Mouse (Mus musculus): ENCODE measurements at regions not wholly inside any gene's neighbourhood (a gene's known extent, or its start where the extent isn't known, plus 50 kb on each side); places are given as distances from the start of the nearest gene placed in this dataset.

DNA sequence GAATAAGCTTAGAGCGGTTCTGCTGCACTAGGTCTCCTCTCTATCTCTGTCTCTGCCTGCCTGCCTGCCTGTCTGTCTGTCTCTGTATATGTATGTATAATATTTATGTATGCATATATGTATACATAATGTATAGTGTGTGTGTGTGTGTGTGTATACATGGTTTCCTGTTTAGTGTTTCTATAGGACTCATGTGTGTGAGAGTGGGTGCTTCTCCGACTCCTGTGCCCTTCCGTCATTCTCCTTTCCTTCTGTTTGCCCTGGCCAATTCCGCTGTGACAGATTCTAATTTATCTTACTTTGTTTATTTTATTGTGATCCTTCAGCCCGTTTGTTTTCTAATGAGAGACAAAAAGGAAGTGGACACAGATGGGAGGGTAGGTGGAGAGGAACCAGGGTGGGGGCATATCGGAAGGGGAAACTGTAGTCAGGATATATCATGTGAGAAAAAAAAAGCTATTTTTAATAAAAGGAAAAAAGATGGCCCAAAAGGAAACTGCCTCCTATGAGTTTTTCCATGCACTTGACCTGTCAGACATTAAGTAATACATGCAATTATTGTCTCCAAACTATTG, 85.0 kb upstream of the Ednrb start:
- WGBS = 48% methylated on average over 6 of the region's 6 CpGs
- no peak for TF ChIP-seq CTCF (IDR thresholded peaks at IDR 0.05; ENCODE audit: insufficient read depth, low read length)
- TF ChIP-seq POLR2A (IDR thresholded peaks at IDR 0.05; ENCODE audit: borderline replicate concordance, extremely low read depth, low read depth, low read length) = no peak
- no peak for DNase-seq

DNA sequence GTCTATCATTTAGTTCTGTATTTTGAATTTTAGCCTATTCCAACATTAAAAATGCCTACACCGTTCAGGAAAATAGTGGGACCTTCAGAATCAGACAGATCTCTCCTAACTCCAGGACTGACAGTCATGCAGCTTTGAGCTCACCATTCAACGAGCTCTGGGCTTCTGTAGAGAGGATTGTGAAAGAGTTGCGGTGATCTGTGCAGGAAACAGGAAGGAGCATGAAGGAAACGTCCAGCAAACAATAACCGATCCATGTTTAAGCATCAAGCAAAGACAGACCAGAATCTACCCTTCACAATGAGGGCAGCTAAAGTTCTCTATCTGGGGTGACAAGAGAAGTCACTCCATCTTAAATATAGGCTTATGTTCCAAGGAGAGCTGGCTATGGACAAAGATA, 76.0 kb upstream of the Ednrb start:
- H3K4me3 ChIP-seq (replicated peaks; ENCODE audit: extremely low read depth, low read depth, low read length) = no peak overlapping the region
- no peak for TF ChIP-seq POLR2A (IDR thresholded peaks at IDR 0.05; ENCODE audit: borderline replicate concordance, extremely low read depth, low read depth, low read length)
- no peak for TF ChIP-seq CTCF (IDR thresholded peaks at IDR 0.05; ENCODE audit: insufficient read depth, low read length)
- WGBS = 34% methylated on average over 5 of the region's 5 CpGs
- no peak for DNase-seq
- no peaks in the 10 kb centered on the region for H3K4me1 ChIP-seq (ENCODE audit: control insufficient read depth, insufficient read depth, low read length)

More for the DNA sequence above, 85.0 kb upstream of the Ednrb start:
- no peaks in the 10 kb centered on the region for H3K4me1 ChIP-seq (ENCODE audit: control insufficient read depth, insufficient read depth, low read length)
- H3K4me3 ChIP-seq (replicated peaks; ENCODE audit: extremely low read depth, low read depth, low read length) = no peak overlapping the region

DNA sequence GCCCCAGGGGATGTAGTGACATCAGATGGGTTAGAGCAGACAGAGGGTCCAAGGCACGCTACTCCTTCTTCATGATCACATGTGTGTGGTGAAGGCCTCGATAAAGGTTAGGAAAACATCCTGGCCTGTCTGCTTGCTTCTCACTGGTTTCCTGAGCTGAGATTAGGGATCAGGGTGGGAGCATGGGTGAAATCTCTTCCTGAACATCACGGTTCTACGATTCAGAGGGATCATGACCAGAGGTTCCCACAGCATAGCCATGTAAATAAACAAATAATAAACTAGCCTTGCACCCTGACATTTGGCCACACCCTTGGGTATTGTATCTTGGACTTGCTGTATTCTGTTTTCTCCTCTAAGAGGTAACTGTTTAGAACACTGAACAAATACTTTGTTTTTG, 75.2 kb upstream of the Ednrb start:
- Histone ChIP-seq H3K4me1 (ENCODE audit: control insufficient read depth, insufficient read depth, low read length) (no peaks in the 10 kb centered on the region), H3K4me3 (replicated peaks; ENCODE audit: extremely low read depth, low read depth, low read length) (no peak overlapping the region)
- TF ChIP-seq CTCF (IDR thresholded peaks at IDR 0.05; ENCODE audit: insufficient read depth, low read length) (no peak), POLR2A (IDR thresholded peaks at IDR 0.05; ENCODE audit: borderline replicate concordance, extremely low read depth, low read depth, low read length) (no peak)
- no peak for DNase-seq
- WGBS = 59% methylated on average over 4 of the region's 4 CpGs

DNA sequence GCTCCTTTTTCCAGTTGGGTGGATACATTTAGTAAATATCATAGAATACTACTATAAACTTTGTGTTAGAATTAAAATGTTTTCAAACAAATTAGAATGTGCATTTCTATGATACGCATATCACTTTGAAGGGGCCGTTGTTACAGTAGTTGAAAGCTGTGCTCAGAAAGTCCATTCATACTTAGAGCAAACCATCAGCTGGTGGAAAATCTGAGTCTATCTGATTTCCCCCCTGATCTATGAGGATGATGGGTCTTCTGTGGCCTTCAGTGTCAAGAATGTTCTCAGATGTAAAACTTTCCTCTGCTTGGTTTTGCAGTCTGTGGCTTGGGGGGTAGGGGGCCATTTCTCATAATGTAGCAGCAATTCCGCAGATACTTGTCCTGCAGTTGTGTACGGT, 69.3 kb upstream of the Ednrb start:
- 88% methylated on average over 4 of the region's 4 CpGs for WGBS
- H3K4me1 ChIP-seq (ENCODE audit: control insufficient read depth, insufficient read depth, low read length) = no peaks in the 10 kb centered on the region
- H3K4me3 ChIP-seq (replicated peaks; ENCODE audit: extremely low read depth, low read depth, low read length) = no peak overlapping the region
- TF ChIP-seq POLR2A (IDR thresholded peaks at IDR 0.05; ENCODE audit: borderline replicate concordance, extremely low read depth, low read depth, low read length) (no peak), CTCF (IDR thresholded peaks at IDR 0.05; ENCODE audit: insufficient read depth, low read length) (no peak)
- DNase-seq = no peak

DNA sequence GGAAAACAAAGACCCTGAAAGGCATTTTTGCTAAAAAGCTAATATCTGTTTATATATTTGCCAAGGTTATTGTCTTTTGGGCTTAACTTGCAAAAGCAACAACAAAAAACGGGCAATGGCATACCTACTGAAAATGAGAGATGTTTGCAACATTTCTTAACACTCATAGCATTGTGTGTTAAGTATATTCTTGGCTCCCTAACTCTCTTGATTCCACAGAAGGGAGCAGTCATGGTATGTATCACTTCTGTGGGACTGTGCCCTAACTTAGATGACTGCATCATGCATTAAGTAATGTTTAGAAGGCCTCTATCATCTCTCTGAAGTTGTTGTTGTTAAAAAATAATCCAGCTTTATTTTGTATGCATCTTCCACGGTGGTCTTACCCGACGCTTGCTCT, 67.5 kb upstream of the Ednrb start:
- Histone ChIP-seq H3K4me1 (ENCODE audit: control insufficient read depth, insufficient read depth, low read length) (no peaks in the 10 kb centered on the region), H3K4me3 (replicated peaks; ENCODE audit: extremely low read depth, low read depth, low read length) (no peak overlapping the region)
- DNase-seq = no peak
- 77% methylated on average over 4 of the region's 4 CpGs for WGBS
- no peak for TF ChIP-seq CTCF (IDR thresholded peaks at IDR 0.05; ENCODE audit: insufficient read depth, low read length)
- TF ChIP-seq POLR2A (IDR thresholded peaks at IDR 0.05; ENCODE audit: borderline replicate concordance, extremely low read depth, low read depth, low read length) = no peak

DNA sequence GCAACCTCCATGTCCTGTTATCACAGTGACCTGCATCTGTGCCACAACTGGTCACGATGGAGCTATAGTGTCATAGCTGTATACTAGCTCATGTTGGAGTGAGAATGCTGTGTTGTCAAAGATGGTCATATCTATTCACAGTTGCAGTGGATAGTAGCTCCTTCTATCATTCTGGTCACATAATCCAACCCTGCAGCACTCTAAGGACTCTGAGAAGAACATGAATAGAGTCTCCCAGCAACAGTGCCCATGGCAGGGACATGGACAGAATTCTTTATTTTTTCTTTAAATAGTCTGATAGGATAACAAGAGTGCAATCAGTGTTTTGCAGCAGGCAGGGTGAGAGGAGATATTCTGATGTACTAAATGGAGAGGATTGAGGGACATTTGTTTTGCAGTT, 67.1 kb upstream of the Ednrb start:
- no peaks in the 10 kb centered on the region for H3K4me1 ChIP-seq (ENCODE audit: control insufficient read depth, insufficient read depth, low read length)
- no peak overlapping the region for H3K4me3 ChIP-seq (replicated peaks; ENCODE audit: extremely low read depth, low read depth, low read length)
- no peak for DNase-seq
- WGBS = 98% methylated on average over 1 of the region's 1 CpGs
- TF ChIP-seq POLR2A (IDR thresholded peaks at IDR 0.05; ENCODE audit: borderline replicate concordance, extremely low read depth, low read depth, low read length) = no peak
- no peak for TF ChIP-seq CTCF (IDR thresholded peaks at IDR 0.05; ENCODE audit: insufficient read depth, low read length)

DNA sequence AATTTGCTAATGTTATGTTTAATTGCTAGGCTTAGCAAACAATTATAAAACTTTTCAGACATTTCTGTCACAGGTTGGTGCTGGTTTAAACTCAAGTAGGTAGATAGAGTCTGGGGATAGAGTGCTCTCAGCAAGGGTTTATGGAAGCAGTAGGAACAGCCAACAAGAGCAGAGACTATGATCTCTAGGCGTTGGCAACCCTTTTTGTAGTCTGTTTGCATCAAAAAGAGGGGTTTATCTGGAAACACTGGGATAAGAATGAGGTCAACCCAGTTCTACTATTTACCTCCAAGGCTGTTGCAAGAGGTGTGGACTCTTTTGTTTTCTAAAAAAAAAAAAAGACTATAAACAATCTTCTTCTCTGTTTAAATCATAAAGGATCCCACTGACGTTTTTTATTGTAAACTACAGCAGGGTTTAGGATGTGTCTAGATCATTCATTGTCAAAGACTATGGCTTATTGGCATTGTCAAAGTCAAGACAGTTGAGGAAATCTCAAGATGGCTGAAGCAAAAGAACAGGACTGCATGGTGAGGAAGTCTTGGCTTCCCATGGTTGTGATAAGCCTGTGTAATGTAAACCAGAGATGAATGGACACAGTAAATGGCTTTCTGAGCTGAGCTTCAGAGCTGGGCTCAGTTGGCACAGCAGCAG, 62.3 kb upstream of the Ednrb start:
- H3K4me1 ChIP-seq (ENCODE audit: control insufficient read depth, insufficient read depth, low read length) = no peaks in the 10 kb centered on the region
- H3K4me3 ChIP-seq (replicated peaks; ENCODE audit: extremely low read depth, low read depth, low read length) = no peak overlapping the region
- 40% methylated on average over 2 of the region's 2 CpGs for WGBS
- no peak for DNase-seq
- TF ChIP-seq POLR2A (IDR thresholded peaks at IDR 0.05; ENCODE audit: borderline replicate concordance, extremely low read depth, low read depth, low read length) (no peak), CTCF (IDR thresholded peaks at IDR 0.05; ENCODE audit: insufficient read depth, low read length) (no peak)

DNA sequence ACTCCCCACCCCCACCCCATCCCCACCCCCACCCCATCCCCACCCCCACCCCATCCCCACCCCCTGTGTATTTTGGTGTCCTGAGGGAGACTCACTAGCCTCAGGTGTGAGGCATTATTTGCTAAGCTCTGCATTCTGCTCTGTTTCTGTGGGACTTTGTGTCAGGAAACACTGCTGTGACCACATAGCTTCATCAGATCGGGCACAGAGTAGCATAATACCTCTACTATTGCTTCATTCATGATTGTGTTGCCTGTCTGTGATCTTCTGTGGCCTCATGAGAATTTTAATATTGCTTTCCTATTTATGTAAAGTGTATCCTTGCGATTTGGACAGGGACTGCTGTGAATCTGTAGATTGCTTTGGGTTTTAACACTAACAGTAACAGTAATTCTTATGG, 56.6 kb upstream of the Ednrb start:
- H3K4me1 ChIP-seq (ENCODE audit: control insufficient read depth, insufficient read depth, low read length) = peaks cover 3% of the 10 kb centered on the region; the same call in 1 of the 2 replicates
- H3K4me3 ChIP-seq (replicated peaks; ENCODE audit: extremely low read depth, low read depth, low read length) = no peak overlapping the region
- WGBS = 84% methylated on average over 2 of the region's 2 CpGs
- TF ChIP-seq POLR2A (IDR thresholded peaks at IDR 0.05; ENCODE audit: borderline replicate concordance, extremely low read depth, low read depth, low read length) = no peak
- no peak for TF ChIP-seq CTCF (IDR thresholded peaks at IDR 0.05; ENCODE audit: insufficient read depth, low read length)
- no peak for DNase-seq

DNA sequence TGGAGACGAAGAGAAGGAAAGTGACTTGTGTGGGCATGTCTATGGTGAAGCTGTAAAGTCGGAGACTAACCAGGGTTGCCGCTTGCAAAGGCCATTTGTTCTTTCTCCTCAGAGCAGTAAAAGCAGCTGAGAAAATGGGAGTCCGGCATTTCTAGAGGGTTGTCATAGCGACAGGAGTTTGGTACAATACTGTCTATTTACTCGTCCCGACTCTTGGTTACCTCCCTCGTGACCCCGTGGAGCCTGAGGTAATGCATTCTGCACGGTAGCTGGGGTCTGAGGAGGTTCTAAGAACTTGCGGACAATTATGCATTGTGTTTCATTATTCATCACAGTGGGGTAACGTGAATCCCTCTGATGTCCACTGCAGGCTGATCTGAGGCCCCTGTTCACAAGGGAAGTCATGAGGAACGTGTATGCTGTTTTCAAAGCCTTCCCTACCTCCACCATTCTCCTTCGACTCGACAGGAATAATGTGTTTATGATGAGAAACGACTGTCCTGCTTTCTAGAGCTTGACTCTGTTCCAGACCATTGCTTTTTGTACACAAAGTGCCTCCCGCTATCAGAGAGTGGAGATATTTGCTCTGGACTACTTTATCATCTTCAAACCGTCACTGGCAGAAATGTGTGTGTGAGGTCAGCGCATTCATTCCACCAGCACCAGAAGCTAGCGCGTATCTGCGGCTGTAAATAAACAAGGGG, 55.1 kb upstream of the Ednrb start:
- H3K4me3 ChIP-seq (replicated peaks; ENCODE audit: extremely low read depth, low read depth, low read length) = no peak overlapping the region
- H3K4me1 ChIP-seq (ENCODE audit: control insufficient read depth, insufficient read depth, low read length) = peaks cover 3% of the 10 kb centered on the region; the same call in 1 of the 2 replicates
- no peak for DNase-seq
- WGBS = 12% methylated on average over 22 of the region's 22 CpGs
- TF ChIP-seq CTCF (IDR thresholded peaks at IDR 0.05; ENCODE audit: insufficient read depth, low read length) (no peak), POLR2A (IDR thresholded peaks at IDR 0.05; ENCODE audit: borderline replicate concordance, extremely low read depth, low read depth, low read length) (no peak)

DNA sequence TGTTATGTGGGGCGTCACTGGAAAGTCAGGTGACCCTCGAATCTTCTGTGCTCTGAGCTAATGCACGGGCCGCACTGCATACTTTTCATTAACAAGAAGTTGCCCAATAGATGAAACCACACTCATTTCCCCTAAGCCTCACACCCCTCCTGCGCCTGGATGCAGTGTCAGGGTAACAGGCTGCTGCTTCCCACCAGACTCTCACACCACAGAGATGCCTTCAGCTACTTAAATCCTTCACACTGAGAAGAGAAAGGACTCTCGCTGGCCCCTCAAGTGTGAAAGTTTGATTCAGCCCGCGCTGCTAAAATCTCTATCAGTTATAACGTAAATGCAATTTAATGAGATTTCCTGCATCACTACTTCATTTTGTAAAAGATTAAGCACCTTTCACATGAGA, 54.5 kb upstream of the Ednrb start:
- 56% methylated on average over 9 of the region's 9 CpGs for WGBS
- H3K4me3 ChIP-seq (replicated peaks; ENCODE audit: extremely low read depth, low read depth, low read length) = no peak overlapping the region
- peaks cover 3% of the 10 kb centered on the region; the same call in 1 of the 2 replicates for H3K4me1 ChIP-seq (ENCODE audit: control insufficient read depth, insufficient read depth, low read length)
- no peak for TF ChIP-seq POLR2A (IDR thresholded peaks at IDR 0.05; ENCODE audit: borderline replicate concordance, extremely low read depth, low read depth, low read length)
- no peak for TF ChIP-seq CTCF (IDR thresholded peaks at IDR 0.05; ENCODE audit: insufficient read depth, low read length)
- DNase-seq = no peak
